In genomic region chr5:111141139-111141885, GRCm38 (mm10) we compare ENCODE assay signal across 10 mouse cellular contexts.
A peak's percentile ranks its signal among the peaks of the same experiment; 100 is the strongest.
DNase-seq lines count a peak whose midpoint lies in the region; ATAC-seq and TF ChIP-seq lines count a peak whose summit lies in the region.
"Had no signal": no experiment of that assay in that cellular context is flagged by ENCODE, and none has a peak within 500 bp of the region (broad histone marks: within the 10 kb centered on the region; RNA-seq: fewer than 3 reads in every experiment).

No protein-coding gene starts in this region.

- peak overlapping the region; percentile 51 for H3K27ac ChIP-seq in forebrain, postnatal 0 days (ENCODE audit: low read depth, low read length)
- peak overlapping the region; percentile 71 for H3K27ac ChIP-seq in midbrain, embryonic 14.5 days (replicated peaks; ENCODE audit: low read depth, low read length)
- H3K27ac ChIP-seq: heart, embryonic 15.5 days had no signal

- 0 out of 2 replicates have a peak overlapping the region, but pooled peaks have one; percentile 25 for H3K9ac ChIP-seq in forebrain, postnatal 0 days
- no peak overlapping the region; the same call in 1 of the 2 replicates for H3K9ac ChIP-seq in midbrain, embryonic 14.5 days (replicated peaks; ENCODE audit: low read length)
- H3K9ac ChIP-seq: heart, embryonic 15.5 days had no signal

- no peaks in the 10 kb centered on the region for H3K9me3 ChIP-seq in forebrain, postnatal 0 days (ENCODE audit: low read length)
- no peaks in the 10 kb centered on the region for H3K9me3 ChIP-seq in midbrain, embryonic 14.5 days (ENCODE audit: control insufficient read depth, low read length)
- H3K9me3 ChIP-seq: heart, embryonic 15.5 days had no signal

- H3K4me2 ChIP-seq in forebrain, postnatal 0 days (ENCODE audit: low read depth) = no peak overlapping the region
- no peak overlapping the region for H3K4me2 ChIP-seq in midbrain, embryonic 14.5 days (ENCODE audit: low read length)
- H3K4me2 ChIP-seq: heart, embryonic 15.5 days had no signal

- WGBS in forebrain, postnatal 0 days = 42% methylated on average over 20 of the region's 20 CpGs
- WGBS in midbrain, embryonic 14.5 days = 48% methylated on average over 20 of the region's 20 CpGs

- peak; percentile 30; the same call in 1 of the 2 replicates for ATAC-seq in forebrain, postnatal 0 days
- ATAC-seq in midbrain, embryonic 14.5 days (ENCODE audit: low FRiP score, low TSS enrichment) = no peak
- ATAC-seq: Patski had no signal

- no peak for TF ChIP-seq CTCF in forebrain, postnatal 0 days (IDR thresholded peaks at IDR 0.05; ENCODE audit: low read depth)

- no peak overlapping the region for H3K4me3 ChIP-seq in forebrain, postnatal 0 days (ENCODE audit: low read depth, low read length)
- no peak overlapping the region for H3K4me3 ChIP-seq in midbrain, embryonic 14.5 days (replicated peaks; ENCODE audit: low read depth, low read length)
- H3K4me3 ChIP-seq: heart, embryonic 15.5 days had no signal

- peaks cover 27% of the 10 kb centered on the region for H3K4me1 ChIP-seq in forebrain, postnatal 0 days (ENCODE audit: insufficient read depth)
- H3K4me1 ChIP-seq in midbrain, embryonic 14.5 days (ENCODE audit: control insufficient read depth, insufficient read depth, low read length) = peaks cover 50% of the 10 kb centered on the region

- no peaks in the 10 kb centered on the region for H3K27me3 ChIP-seq in forebrain, postnatal 0 days (ENCODE audit: insufficient read depth, low read length)
- no peaks in the 10 kb centered on the region for H3K27me3 ChIP-seq in midbrain, embryonic 14.5 days (ENCODE audit: control insufficient read depth, insufficient read depth, low read length)
- H3K27me3 ChIP-seq: heart, embryonic 15.5 days; Patski had no signal

- DNase-seq in layer of hippocampus, adult 9-11 months = peak; percentile 54
- DNase-seq in layer of hippocampus, postnatal 25 days (ENCODE audit: extremely low spot score in 1 of 2, low spot score in 1 of 2) = no peak
- DNase-seq in c-Kit-positive CD71-negative TER-119-negative erythroid progenitor cells, embryonic 14.5 days (ENCODE audit: low read depth) = peak; percentile 30
- no peak for DNase-seq in forebrain, postnatal 0 days
- DNase-seq in midbrain, embryonic 14.5 days = no peak
- no peak for DNase-seq in thymus, adult 18-20 months
- DNase-seq in heart, adult 8-10 months (ENCODE audit: low spot score) = no peak
- no peak for DNase-seq in urinary bladder, postnatal 36 days (ENCODE audit: low spot score in 2 of 2)

- no peaks in the 10 kb centered on the region for H3K36me3 ChIP-seq in forebrain, postnatal 0 days (ENCODE audit: insufficient read depth)
- H3K36me3 ChIP-seq in midbrain, embryonic 14.5 days (ENCODE audit: control insufficient read depth, insufficient read depth, low read length) = no peaks in the 10 kb centered on the region
- H3K36me3 ChIP-seq: heart, embryonic 15.5 days had no signal

Comparison
In these comparisons a context has a peak if more than half of its experiments do, and no peak if none do; other contexts are left out.
1. DNase-seq: peak in layer of hippocampus, adult 9-11 months (single experiment) and c-Kit-positive CD71-negative TER-119-negative erythroid progenitor cells, embryonic 14.5 days (single experiment); none in layer of hippocampus, postnatal 25 days (0 of 2), forebrain, postnatal 0 days (single experiment), midbrain, embryonic 14.5 days (single experiment), thymus, adult 18-20 months (0 of 2), heart, adult 8-10 months (single experiment) and urinary bladder, postnatal 36 days (0 of 2).